8 mouse cellular contexts compared by ENCODE assay signal in genomic region chr17:83287381-83288142, GRCm38 (mm10).
A peak's percentile ranks its signal among the peaks of the same experiment; 100 is the strongest.
DNase-seq lines count a peak whose midpoint lies in the region; ATAC-seq and TF ChIP-seq lines count a peak whose summit lies in the region.

No protein-coding gene starts in this region.

- no peaks in the 10 kb centered on the region for H3K36me3 ChIP-seq in intestine, embryonic 15.5 days
- no peaks in the 10 kb centered on the region for H3K36me3 ChIP-seq in intestine, postnatal 0 days (ENCODE audit: control insufficient read depth, insufficient read depth)
- no peaks in the 10 kb centered on the region for H3K36me3 ChIP-seq in embryonic facial prominence, embryonic 14.5 days (ENCODE audit: control insufficient read depth, insufficient read depth, low read length)
- no peaks in the 10 kb centered on the region for H3K36me3 ChIP-seq in hindbrain, embryonic 15.5 days
- H3K36me3 ChIP-seq in neural tube, embryonic 13.5 days: no peaks in the 10 kb centered on the region

- 0 out of 2 replicates have a peak overlapping the region, but pooled peaks have one; percentile 32 for H3K27ac ChIP-seq in intestine, embryonic 15.5 days
- no peak overlapping the region for H3K27ac ChIP-seq in intestine, postnatal 0 days (ENCODE audit: low read depth, low read length)
- peak overlapping the region; percentile 56; the same call in 1 of the 2 replicates for H3K27ac ChIP-seq in embryonic facial prominence, embryonic 14.5 days (replicated peaks; ENCODE audit: low read depth, low read length)
- H3K27ac ChIP-seq in hindbrain, embryonic 15.5 days (replicated peaks): peak overlapping the region; percentile 76
- peak overlapping the region; percentile 79 for H3K27ac ChIP-seq in neural tube, embryonic 13.5 days (replicated peaks)

- no peaks in the 10 kb centered on the region for H3K27me3 ChIP-seq in intestine, embryonic 15.5 days (replicated peaks)
- H3K27me3 ChIP-seq in intestine, postnatal 0 days (replicated peaks; ENCODE audit: control insufficient read depth, insufficient read depth, low read length): no peaks in the 10 kb centered on the region
- no peaks in the 10 kb centered on the region for H3K27me3 ChIP-seq in embryonic facial prominence, embryonic 14.5 days (replicated peaks; ENCODE audit: control insufficient read depth, insufficient read depth, low read length)
- H3K27me3 ChIP-seq in hindbrain, embryonic 15.5 days: no peaks in the 10 kb centered on the region
- no peaks in the 10 kb centered on the region for H3K27me3 ChIP-seq in neural tube, embryonic 13.5 days

- ATAC-seq in intestine, embryonic 15.5 days: peak; percentile 61
- ATAC-seq in intestine, postnatal 0 days: no peak
- peak; percentile 80 for ATAC-seq in embryonic facial prominence, embryonic 14.5 days (ENCODE audit: low read depth)
- peak; percentile 73 for ATAC-seq in hindbrain, embryonic 15.5 days (ENCODE audit: low FRiP score, low read depth)
- peak; percentile 88 for ATAC-seq in neural tube, embryonic 13.5 days (ENCODE audit: low read depth)

- 0 out of 2 replicates have a peak overlapping the region, but pooled peaks have one; percentile 6 for H3K4me2 ChIP-seq in intestine, embryonic 15.5 days (replicated peaks)
- H3K4me2 ChIP-seq in intestine, postnatal 0 days (replicated peaks; ENCODE audit: low read depth): no peak overlapping the region
- peak overlapping the region; percentile 31; the same call in 1 of the 2 replicates for H3K4me2 ChIP-seq in embryonic facial prominence, embryonic 14.5 days (ENCODE audit: low read depth, low read length)
- H3K4me2 ChIP-seq in hindbrain, embryonic 15.5 days: peak overlapping the region; percentile 11; the same call in 1 of the 2 replicates
- H3K4me2 ChIP-seq in neural tube, embryonic 13.5 days: no peak overlapping the region

- no peaks in the 10 kb centered on the region for H3K9me3 ChIP-seq in intestine, embryonic 15.5 days
- H3K9me3 ChIP-seq in intestine, postnatal 0 days (ENCODE audit: control insufficient read depth): no peaks in the 10 kb centered on the region
- H3K9me3 ChIP-seq in embryonic facial prominence, embryonic 14.5 days (ENCODE audit: control insufficient read depth, low read length): no peaks in the 10 kb centered on the region
- H3K9me3 ChIP-seq in hindbrain, embryonic 15.5 days: no peaks in the 10 kb centered on the region
- no peaks in the 10 kb centered on the region for H3K9me3 ChIP-seq in neural tube, embryonic 13.5 days

- peaks cover 10% of the 10 kb centered on the region for H3K4me1 ChIP-seq in intestine, embryonic 15.5 days (replicated peaks)
- H3K4me1 ChIP-seq in intestine, postnatal 0 days (replicated peaks; ENCODE audit: control insufficient read depth, insufficient read depth, low read length): peaks cover 8% of the 10 kb centered on the region; the same call in 1 of the 2 replicates
- peaks cover 7% of the 10 kb centered on the region for H3K4me1 ChIP-seq in embryonic facial prominence, embryonic 14.5 days (ENCODE audit: control insufficient read depth, insufficient read depth, low read length)
- H3K4me1 ChIP-seq in hindbrain, embryonic 15.5 days (replicated peaks): peaks cover 9% of the 10 kb centered on the region
- H3K4me1 ChIP-seq in neural tube, embryonic 13.5 days (replicated peaks): peaks cover 17% of the 10 kb centered on the region

- TF ChIP-seq CTCF in intestine, postnatal 0 days (IDR thresholded peaks at IDR 0.05; ENCODE audit: low read depth): no peak

- H3K9ac ChIP-seq in intestine, embryonic 15.5 days: no peak overlapping the region
- H3K9ac ChIP-seq in intestine, postnatal 0 days (ENCODE audit: low read depth, low read length): no peak overlapping the region
- H3K9ac ChIP-seq in embryonic facial prominence, embryonic 14.5 days (ENCODE audit: low read depth, low read length): no peak overlapping the region
- no peak overlapping the region for H3K9ac ChIP-seq in hindbrain, embryonic 15.5 days
- H3K9ac ChIP-seq in neural tube, embryonic 13.5 days: peak overlapping the region; percentile 43; the same call in 1 of the 2 replicates

- peak; percentile 41 for DNase-seq in embryonic facial prominence, embryonic 14.5 days (ENCODE audit: low spot score)
- DNase-seq in urinary bladder, postnatal 10 days (ENCODE audit: low spot score): no peak
- DNase-seq in layer of hippocampus, adult 18-20 months (ENCODE audit: low spot score in 2 of 2): no peak
- DNase-seq in urinary bladder, postnatal 14 days (ENCODE audit: low spot score): no peak

- H3K4me3 ChIP-seq in intestine, embryonic 15.5 days (replicated peaks): no peak overlapping the region
- no peak overlapping the region for H3K4me3 ChIP-seq in intestine, postnatal 0 days (ENCODE audit: low read depth, low read length)
- no peak overlapping the region for H3K4me3 ChIP-seq in embryonic facial prominence, embryonic 14.5 days (ENCODE audit: low read depth, low read length)
- no peak overlapping the region for H3K4me3 ChIP-seq in hindbrain, embryonic 15.5 days
- no peak overlapping the region for H3K4me3 ChIP-seq in neural tube, embryonic 13.5 days

- WGBS in intestine, embryonic 15.5 days: 50% methylated on average over 6 of the region's 6 CpGs
- WGBS in intestine, postnatal 0 days: 58% methylated on average over 6 of the region's 6 CpGs
- WGBS in embryonic facial prominence, embryonic 14.5 days: 42% methylated on average over 6 of the region's 6 CpGs
- 35% methylated on average over 6 of the region's 6 CpGs for WGBS in hindbrain, embryonic 15.5 days
- WGBS in neural tube, embryonic 13.5 days: 31% methylated on average over 6 of the region's 6 CpGs

Comparison
In these comparisons a context has a peak if more than half of its experiments do, and no peak if none do; other contexts are left out.
1. H3K4me2 ChIP-seq: peak in intestine, embryonic 15.5 days (single experiment), embryonic facial prominence, embryonic 14.5 days (single experiment) and hindbrain, embryonic 15.5 days (single experiment); none in intestine, postnatal 0 days (single experiment) and neural tube, embryonic 13.5 days (single experiment).